ENCODE assay signal across 11 mouse cellular contexts in the genomic region with DNA sequence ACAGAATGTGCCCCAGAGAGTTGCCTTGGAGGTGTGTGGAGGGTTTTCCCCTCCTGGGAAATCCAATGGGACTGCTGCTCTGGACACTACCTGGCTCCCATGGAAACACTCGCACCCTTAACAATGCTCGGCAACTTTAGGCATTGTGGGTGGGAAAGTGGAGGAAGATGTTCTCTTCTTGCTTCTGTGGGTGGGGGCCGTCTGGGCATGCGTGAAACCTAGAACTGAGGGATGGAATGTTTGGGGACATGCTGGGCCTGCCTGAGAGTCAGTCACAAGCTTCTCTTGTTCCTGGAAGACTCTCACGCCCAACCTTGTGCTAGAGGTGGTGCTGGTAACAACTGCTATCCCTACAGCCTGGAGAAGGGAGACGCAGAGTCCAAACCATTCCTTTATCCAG. TPM values are rescaled to one million over a fixed set of nuclear protein-coding genes. Genes with fewer than 3 reads are reported as not detected.
"Had no signal": no experiment of that assay in that cellular context is flagged by ENCODE, and none has a peak within 500 bp of the region (broad histone marks: within the 10 kb centered on the region; RNA-seq: fewer than 3 reads in every experiment).

No protein-coding gene starts in this region.

- DNase-seq: kidney, adult 2 months; kidney, postnatal 14 days; liver; liver, embryonic 13.5 days; liver, postnatal 0 days; lung, postnatal 14 days; thymus, adult 2 months; thymus, postnatal 25 days had no signal

- ATAC-seq: intestine, embryonic 16.5 days; liver, postnatal 0 days; midbrain, embryonic 15.5 days had no signal

RNA-seq across cellular contexts. Expression of a gene that starts 30.2 kb away (rescaled TPM):
- total RNA-seq: monocyte, adult 5-6 weeks had no signal
